Mouse (Mus musculus) fat pad, adult 2 months (tissue): ENCODE results near the gene Ankrd24.

Experiments used
- DNase-seq: peaks from one replicate; pipeline ENCODE4 v3.0.0-alpha.2; 2011; ENCODE audit warnings: low read depth, low spot score; ENCODE audit errors: extremely low read depth

Gene Ankrd24

GRCm38 (mm10) chr10:81628390-81628789, at the start of gene Ankrd24:
TSS of gene Ankrd24 (plus strand) at chr10:81628540.
- no peak for DNase-seq

- DNase-seq = no peak
These were observed 48.4 kb upstream of the Ankrd24 start for GRCm38 (mm10) chr10:81579967-81580366.

- no peak for DNase-seq
These were observed 47.8 kb upstream of the Ankrd24 start for GRCm38 (mm10) chr10:81580441-81581070.

- DNase-seq = no peak
These were observed 45.0 kb upstream of the Ankrd24 start for GRCm38 (mm10) chr10:81583347-81583746.

GRCm38 (mm10) chr10:81588739-81589138, 39.6 kb upstream of the Ankrd24 start:
- DNase-seq = no peak

GRCm38 (mm10) chr10:81591846-81592245, 36.5 kb upstream of the Ankrd24 start:
- no peak for DNase-seq

GRCm38 (mm10) chr10:81592631-81593030, 35.7 kb upstream of the Ankrd24 start:
- no peak for DNase-seq

- no peak for DNase-seq
These were observed 35.1 kb upstream of the Ankrd24 start for GRCm38 (mm10) chr10:81593223-81593622.

- DNase-seq = no peak
These were observed 34.4 kb upstream of the Ankrd24 start for GRCm38 (mm10) chr10:81593935-81594334.

- DNase-seq = no peak
These were observed 32.7 kb upstream of the Ankrd24 start for GRCm38 (mm10) chr10:81595599-81595998.

GRCm38 (mm10) chr10:81596611-81597010, 31.7 kb upstream of the Ankrd24 start:
- no peak for DNase-seq

- DNase-seq = no peak
These were observed 31.0 kb upstream of the Ankrd24 start for GRCm38 (mm10) chr10:81597137-81597950.

GRCm38 (mm10) chr10:81598342-81598741, 30.0 kb upstream of the Ankrd24 start:
- no peak for DNase-seq

- no peak for DNase-seq
These were observed 29.5 kb upstream of the Ankrd24 start for GRCm38 (mm10) chr10:81598871-81599270.

- DNase-seq = no peak
These were observed 28.7 kb upstream of the Ankrd24 start for GRCm38 (mm10) chr10:81599630-81600029.

- no peak for DNase-seq
These were observed 28.2 kb upstream of the Ankrd24 start for GRCm38 (mm10) chr10:81600096-81600495.

- no peak for DNase-seq
These were observed 27.6 kb upstream of the Ankrd24 start, which contains the start of gene Tle6 for GRCm38 (mm10) chr10:81600738-81601203. TSS of gene Tle6 (minus strand) at chr10:81601073.

- DNase-seq = no peak
These were observed 26.9 kb upstream of the Ankrd24 start for GRCm38 (mm10) chr10:81601396-81601905.

GRCm38 (mm10) chr10:81602741-81603151, 25.6 kb upstream of the Ankrd24 start:
- DNase-seq = no peak

GRCm38 (mm10) chr10:81604019-81604967, 24.0 kb upstream of the Ankrd24 start:
- no peak for DNase-seq
